Mouse (Mus musculus) heart, postnatal 10 days (tissue): ENCODE measurements at regions not wholly inside any gene's neighbourhood (a gene's known extent, or its start where the extent isn't known, plus 50 kb on each side); places are given as distances from the start of the nearest gene placed in this dataset.
A peak's percentile ranks its signal among the peaks of the same experiment; 100 is the strongest.
"Not testable (repeated sequence)": the region's sequence is repeated elsewhere in the genome, so short reads cannot be mapped to it uniquely, and the experiment has no call there.

ENCODE experiments used
- DNase-seq, 2 experiments: peaks; one replicate each; pipeline ENCODE4 v3.0.0; 2021
- intact Hi-C: fragments of 180-260 bp; cut with DNase I; formaldehyde crosslinking; loops from one replicate; pipeline ENCODE4 v1.15.1; 2025

- peak; percentile 5 to 6 for DNase-seq
- intact Hi-C loops, result not testable (repeated sequence)
These were observed 52.0 kb upstream of the Wwc2 start for GRCm38 (mm10) chr8:48042456-48043395.

- DNase-seq, result no peak
- intact Hi-C loops, result no loop called here
These were observed 51.5 kb upstream of the Dctd start for GRCm38 (mm10) chr8:48047385-48047784.
